Mouse (Mus musculus): Measurements from ENCODE around the gene Fkbp8. TPM values are rescaled to one million over a fixed set of nuclear protein-coding genes. Genes with fewer than 3 reads are reported as not detected.

The Fkbp8 gene
- polyA plus RNA-seq, 1 experiment from 2014 or later, result 245 TPM

DNA sequence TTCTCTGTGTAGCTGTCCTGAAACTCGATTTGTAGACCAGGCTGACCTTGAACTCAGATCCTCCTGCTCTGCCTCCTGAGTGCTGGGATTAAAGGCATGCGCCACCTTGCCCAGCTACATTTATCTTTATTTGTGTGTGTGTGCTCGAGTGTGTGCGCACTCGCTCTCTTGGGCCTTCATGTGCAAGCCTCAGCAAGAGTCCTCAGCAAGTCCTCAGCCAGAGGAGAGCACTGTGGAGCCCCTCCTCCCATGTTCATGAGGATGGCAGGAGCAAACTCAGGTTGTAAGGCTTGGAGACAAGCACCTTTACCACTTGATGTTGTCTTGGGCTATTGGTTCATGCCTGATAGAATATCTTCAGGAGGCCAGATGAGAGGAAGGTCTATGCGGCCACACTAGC is 20.2 kb downstream of the Fkbp8 start:
- H3K4me3 ChIP-seq (ENCODE audit: low read depth, low read length), result no peak overlapping the region
- 81% methylated on average over 6 of the region's 6 CpGs for WGBS
- H3K4me2 ChIP-seq, result no peak overlapping the region
- TF ChIP-seq CTCF (IDR thresholded peaks at IDR 0.05; ENCODE audit: low read depth), result no peak
- no peak for DNase-seq
- no peaks in the 10 kb centered on the region for H3K9me3 ChIP-seq (ENCODE audit: low read depth, low read length)
- H3K27me3 ChIP-seq (ENCODE audit: insufficient read depth, low read length), result no peaks in the 10 kb centered on the region
- ATAC-seq (ENCODE audit: insufficient read depth), result no peak
- no peaks in the 10 kb centered on the region; the same call in 1 of the 2 replicates for H3K4me1 ChIP-seq (ENCODE audit: insufficient read depth)
- no peak overlapping the region for H3K9ac ChIP-seq
- H3K27ac ChIP-seq (ENCODE audit: low read depth), result no peak overlapping the region
- H3K36me3 ChIP-seq (ENCODE audit: insufficient read depth), result no peaks in the 10 kb centered on the region; the same call in 1 of the 2 replicates

DNA sequence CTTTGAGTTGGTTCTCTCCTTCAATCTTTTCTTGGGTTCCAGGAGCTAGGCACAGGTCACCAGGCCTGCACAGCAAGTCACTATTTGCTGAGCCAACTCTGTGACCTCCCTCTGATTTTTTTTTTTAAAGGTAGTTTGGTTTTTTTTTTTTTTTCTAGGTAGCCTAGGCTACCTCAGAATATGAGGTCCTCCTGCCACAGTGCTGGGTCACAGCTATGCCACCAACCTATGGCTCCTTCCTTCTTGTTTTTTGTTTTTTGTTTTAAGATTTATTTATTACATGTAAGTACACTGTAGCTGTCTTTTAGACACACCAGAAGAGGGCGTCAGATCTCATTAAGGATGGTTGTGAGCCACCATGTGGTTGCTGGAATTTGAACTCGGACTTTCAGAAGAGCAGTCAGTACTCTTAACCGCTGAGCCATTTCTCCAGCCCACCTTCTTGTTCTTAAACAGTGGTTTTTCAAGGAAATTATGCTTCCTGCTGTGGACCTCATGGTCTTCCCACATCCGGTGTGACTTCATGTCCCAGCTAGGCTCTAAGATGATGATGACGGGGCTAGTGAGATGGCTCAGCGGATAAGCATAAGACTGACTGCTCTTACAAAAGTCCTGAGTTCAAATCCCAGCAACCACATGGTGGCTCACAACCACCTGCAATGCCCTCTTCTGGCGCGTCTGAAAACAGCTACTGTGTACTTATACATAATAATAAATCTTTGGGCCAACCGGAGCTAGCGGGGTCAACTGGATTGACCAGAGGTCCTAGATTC is 22.1 kb downstream of the Fkbp8 start:
- H3K4me3 ChIP-seq (ENCODE audit: low read depth, low read length), result no peak overlapping the region
- H3K4me1 ChIP-seq (ENCODE audit: insufficient read depth), result peaks cover 3% of the 10 kb centered on the region; the same call in 1 of the 2 replicates
- ATAC-seq (ENCODE audit: insufficient read depth), result no peak
- H3K27me3 ChIP-seq (ENCODE audit: insufficient read depth, low read length), result no peaks in the 10 kb centered on the region
- no peaks in the 10 kb centered on the region; the same call in 1 of the 2 replicates for H3K36me3 ChIP-seq (ENCODE audit: insufficient read depth)
- no peak; the same call in 1 of the 2 replicates for TF ChIP-seq CTCF (IDR thresholded peaks at IDR 0.05; ENCODE audit: low read depth)
- H3K4me2 ChIP-seq, result no peak overlapping the region
- no peak overlapping the region for H3K9ac ChIP-seq
- 91% methylated on average over 10 of the region's 10 CpGs for WGBS
- no peak for DNase-seq
- no peak overlapping the region for H3K27ac ChIP-seq (ENCODE audit: low read depth)
- H3K9me3 ChIP-seq (ENCODE audit: low read depth, low read length), result no peaks in the 10 kb centered on the region

DNA sequence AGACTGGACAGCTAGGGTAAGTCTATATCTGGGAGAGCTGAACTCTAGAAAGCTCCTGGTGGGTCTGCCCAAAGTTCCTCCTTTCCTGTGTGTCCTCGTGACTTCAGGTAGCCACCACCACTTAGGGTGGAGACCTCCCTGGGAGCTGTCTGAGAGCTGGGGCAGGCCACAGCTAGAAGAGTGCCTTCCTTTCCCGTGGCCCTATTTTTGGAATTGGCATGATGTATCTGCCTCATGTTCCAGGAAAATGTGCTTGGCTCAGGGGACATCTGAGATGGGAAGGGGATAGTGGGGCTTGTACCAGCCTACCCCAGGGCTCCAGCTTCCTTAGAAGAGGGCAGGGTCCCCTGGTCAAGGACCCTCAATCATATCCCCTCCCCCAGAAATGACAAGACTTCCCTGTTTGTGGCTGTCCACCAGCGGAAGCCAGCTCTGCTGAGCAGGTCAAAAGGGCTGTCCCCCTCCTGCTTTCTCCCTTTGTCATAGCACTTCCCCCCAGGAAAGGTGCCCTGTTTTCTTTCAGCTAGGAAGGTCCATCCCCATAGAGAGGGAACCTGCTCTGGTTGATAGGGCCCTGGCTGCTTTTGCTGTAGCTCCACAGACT is 24.1 kb downstream of the Fkbp8 start:
- H3K4me2 ChIP-seq, result no peak overlapping the region
- ATAC-seq (ENCODE audit: insufficient read depth), result no peak
- no peaks in the 10 kb centered on the region for H3K9me3 ChIP-seq (ENCODE audit: low read depth, low read length)
- no peak overlapping the region for H3K9ac ChIP-seq
- no peak for TF ChIP-seq CTCF (IDR thresholded peaks at IDR 0.05; ENCODE audit: low read depth)
- peaks cover 3% of the 10 kb centered on the region; the same call in 1 of the 2 replicates for H3K4me1 ChIP-seq (ENCODE audit: insufficient read depth)
- DNase-seq, result no peak
- 51% methylated on average over 3 of the region's 3 CpGs for WGBS
- H3K27ac ChIP-seq (ENCODE audit: low read depth), result 0 out of 2 replicates have a peak overlapping the region, but pooled peaks have one; percentile 30
- H3K4me3 ChIP-seq (ENCODE audit: low read depth, low read length), result no peak overlapping the region
- H3K27me3 ChIP-seq (ENCODE audit: insufficient read depth, low read length), result no peaks in the 10 kb centered on the region
- H3K36me3 ChIP-seq (ENCODE audit: insufficient read depth), result no peaks in the 10 kb centered on the region; the same call in 1 of the 2 replicates

DNA sequence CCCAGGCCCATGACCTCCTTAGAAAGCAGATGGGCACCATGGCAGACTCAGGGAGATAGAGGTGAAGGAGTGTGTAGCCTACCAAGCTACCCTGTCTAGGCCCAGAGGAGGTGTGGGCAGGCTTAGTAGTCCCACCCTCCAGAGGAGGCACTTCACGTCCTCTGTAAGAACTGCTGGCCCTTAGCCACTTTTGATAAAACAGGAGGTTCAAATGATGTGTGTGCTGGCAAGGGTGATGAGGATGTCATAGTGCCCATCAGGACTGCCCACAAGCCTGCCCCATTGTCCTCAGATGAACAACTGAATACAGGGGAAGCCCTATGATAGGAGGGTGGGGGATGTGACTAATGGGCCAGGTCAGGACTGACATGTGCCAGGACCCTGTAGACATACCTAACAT is 25.3 kb downstream of the Fkbp8 start:
- no peak for DNase-seq
- no peak overlapping the region for H3K9ac ChIP-seq
- no peak overlapping the region for H3K27ac ChIP-seq (ENCODE audit: low read depth)
- H3K36me3 ChIP-seq (ENCODE audit: insufficient read depth), result no peaks in the 10 kb centered on the region; the same call in 1 of the 2 replicates
- TF ChIP-seq CTCF (IDR thresholded peaks at IDR 0.05; ENCODE audit: low read depth), result no peak
- peaks cover 3% of the 10 kb centered on the region; the same call in 1 of the 2 replicates for H3K4me1 ChIP-seq (ENCODE audit: insufficient read depth)
- H3K9me3 ChIP-seq (ENCODE audit: low read depth, low read length), result no peaks in the 10 kb centered on the region
- H3K27me3 ChIP-seq (ENCODE audit: insufficient read depth, low read length), result no peaks in the 10 kb centered on the region
- no peak overlapping the region for H3K4me3 ChIP-seq (ENCODE audit: low read depth, low read length)
- WGBS, result 11% methylated on average over 1 of the region's 1 CpGs
- H3K4me2 ChIP-seq, result no peak overlapping the region
- ATAC-seq (ENCODE audit: insufficient read depth), result no peak; the same call in 1 of the 2 replicates

DNA sequence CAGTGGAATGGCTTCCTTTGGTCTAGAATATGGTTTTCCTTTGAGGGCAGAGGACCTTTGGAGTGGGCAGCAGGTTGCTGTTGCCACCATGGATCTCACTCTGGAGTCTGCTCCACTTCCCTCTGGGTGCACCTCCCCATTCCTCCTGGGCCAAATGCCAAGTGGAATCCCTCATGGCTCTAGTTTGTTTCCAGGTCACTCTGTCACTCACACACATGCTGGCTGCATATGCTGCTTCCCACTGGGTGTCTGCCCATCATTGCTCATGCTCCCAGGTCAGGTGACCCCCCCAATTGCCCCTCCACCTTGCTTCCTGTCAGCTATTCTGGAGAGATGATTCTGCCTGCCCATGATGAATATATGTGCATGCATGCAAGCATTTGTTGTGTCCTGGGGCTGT is 26.2 kb downstream of the Fkbp8 start:
- no peak overlapping the region for H3K9ac ChIP-seq
- no peaks in the 10 kb centered on the region for H3K9me3 ChIP-seq (ENCODE audit: low read depth, low read length)
- no peaks in the 10 kb centered on the region; the same call in 1 of the 2 replicates for H3K36me3 ChIP-seq (ENCODE audit: insufficient read depth)
- TF ChIP-seq CTCF (IDR thresholded peaks at IDR 0.05; ENCODE audit: low read depth), result no peak
- H3K4me1 ChIP-seq (ENCODE audit: insufficient read depth), result peaks cover 3% of the 10 kb centered on the region; the same call in 1 of the 2 replicates
- no peak for ATAC-seq (ENCODE audit: insufficient read depth)
- H3K4me3 ChIP-seq (ENCODE audit: low read depth, low read length), result no peak overlapping the region
- no peak overlapping the region for H3K27ac ChIP-seq (ENCODE audit: low read depth)
- H3K27me3 ChIP-seq (ENCODE audit: insufficient read depth, low read length), result no peaks in the 10 kb centered on the region
- no peak overlapping the region for H3K4me2 ChIP-seq
- DNase-seq, result peak; percentile 67

DNA sequence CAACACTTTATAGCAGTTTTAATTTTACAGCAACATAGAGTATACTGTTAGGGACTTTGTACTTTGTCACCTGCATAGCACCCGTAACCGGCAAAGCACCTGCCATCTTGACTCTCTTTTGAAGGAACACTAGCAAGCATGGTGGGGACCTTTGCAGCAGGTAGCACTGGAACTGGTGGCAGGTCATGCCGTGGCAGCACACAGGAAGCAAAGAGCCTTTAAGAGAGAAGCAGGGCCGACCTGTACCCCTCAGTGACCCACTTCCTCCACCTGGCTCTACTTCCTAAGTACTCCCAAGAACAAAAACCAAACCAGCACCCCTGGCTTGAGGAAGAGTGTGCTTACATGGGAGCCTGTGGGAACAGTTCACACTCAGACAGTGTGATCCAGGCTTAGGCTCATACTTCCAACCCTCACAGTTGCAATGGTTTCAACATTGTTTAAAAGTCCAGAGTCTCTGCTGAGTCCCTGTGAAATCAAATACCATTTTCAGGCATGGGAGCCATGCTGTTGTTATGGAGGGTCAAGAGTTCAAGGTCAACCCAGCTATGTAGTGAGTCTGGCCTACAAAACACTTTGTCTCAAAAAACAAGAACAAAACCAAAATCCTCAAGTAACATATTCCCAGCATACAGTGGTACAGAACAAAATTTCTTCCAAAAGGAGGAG is 27.7 kb downstream of the Fkbp8 start:
- DNase-seq, result no peak
- Histone ChIP-seq H3K36me3 (ENCODE audit: insufficient read depth) (0 out of 2 replicates have a peak, but pooled peaks cover 2% of the 10 kb centered on the region), H3K9ac (no peak overlapping the region), H3K9me3 (ENCODE audit: low read depth, low read length) (no peaks in the 10 kb centered on the region), H3K4me2 (no peak overlapping the region), H3K27ac (ENCODE audit: low read depth) (no peak overlapping the region), H3K4me3 (ENCODE audit: low read depth, low read length) (no peak overlapping the region), H3K4me1 (ENCODE audit: insufficient read depth) (peaks cover 7% of the 10 kb centered on the region; the same call in 1 of the 2 replicates), H3K27me3 (ENCODE audit: insufficient read depth, low read length) (no peaks in the 10 kb centered on the region)
- 86% methylated on average over 4 of the region's 4 CpGs for WGBS
- no peak for ATAC-seq (ENCODE audit: insufficient read depth)
- TF ChIP-seq CTCF (IDR thresholded peaks at IDR 0.05; ENCODE audit: low read depth), result no peak

DNA sequence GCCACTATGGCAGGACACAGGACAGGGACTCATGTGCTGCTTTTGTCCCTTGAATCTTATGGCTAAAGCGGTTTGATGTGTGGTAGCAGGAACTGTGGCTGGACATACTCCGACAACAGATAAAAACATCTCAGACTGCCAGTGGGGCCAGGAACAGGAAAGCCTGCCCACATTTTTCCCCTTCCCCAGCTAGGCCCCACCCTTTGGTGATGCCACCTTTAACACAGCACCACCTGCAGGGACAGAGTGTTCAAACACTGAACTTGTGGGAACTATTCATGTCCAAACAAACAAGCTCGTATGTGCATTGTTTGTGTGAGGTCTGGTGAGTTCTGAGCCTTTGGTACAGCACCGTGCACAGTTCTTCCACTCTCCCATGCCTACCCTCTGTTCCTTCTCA is 30.8 kb downstream of the Fkbp8 start:
- Histone ChIP-seq H3K4me2 (no peak overlapping the region), H3K9me3 (ENCODE audit: low read depth, low read length) (no peaks in the 10 kb centered on the region), H3K4me3 (ENCODE audit: low read depth, low read length) (no peak overlapping the region), H3K4me1 (ENCODE audit: insufficient read depth) (peaks cover 20% of the 10 kb centered on the region; the same call in 1 of the 2 replicates), H3K27ac (ENCODE audit: low read depth) (no peak overlapping the region), H3K36me3 (ENCODE audit: insufficient read depth) (0 out of 2 replicates have a peak, but pooled peaks cover 2% of the 10 kb centered on the region), H3K9ac (no peak overlapping the region), H3K27me3 (ENCODE audit: insufficient read depth, low read length) (no peaks in the 10 kb centered on the region)
- no peak for ATAC-seq (ENCODE audit: insufficient read depth)
- DNase-seq, result peak; percentile 24
- WGBS, result 55% methylated on average over 4 of the region's 4 CpGs
- no peak for TF ChIP-seq CTCF (IDR thresholded peaks at IDR 0.05; ENCODE audit: low read depth)

All from lung, embryonic 14.5 days (tissue).